Mouse (Mus musculus) kidney, postnatal 0 days (tissue): ENCODE data around the gene Rhoj. TPM values are rescaled to one million over a fixed set of nuclear protein-coding genes. Genes with fewer than 3 reads are reported as not detected.
A peak's percentile ranks its signal among the peaks of the same experiment; 100 is the strongest.
"Not testable (repeated sequence)": the region's sequence is repeated elsewhere in the genome, so short reads cannot be mapped to it uniquely, and the experiment has no call there.

ENCODE experiments used
- ATAC-seq: fragments of 200-750 bp; cut with Nextera tagmentation; replicated peaks from 2 replicates; pipeline ENCODE4 v1.8.0; 2017; ENCODE audit warnings: low read depth, moderate number of reproducible peaks, moderate TSS enrichment, moderate library complexity; ENCODE audit not compliant: low FRiP score
- DNase-seq: peaks from one replicate; pipeline ENCODE4 v3.0.0-alpha.2; 2016; ENCODE audit warnings: low spot score
- H3K27ac ChIP-seq: fragments of 300-500 bp; sonication (generic); 2 replicates; pipeline ENCODE4 v1.5.1; 2014; ENCODE audit warnings: mild to moderate bottlenecking
- H3K27me3 ChIP-seq: fragments of 300-500 bp; sonication (generic); 2 replicates; pipeline ENCODE4 v1.6.1; 2014; ENCODE audit warnings: low read length, mixed read lengths; ENCODE audit not compliant: insufficient read depth
- H3K36me3 ChIP-seq: fragments of 300-500 bp; sonication (generic); 2 replicates; pipeline ENCODE4 v1.6.1; 2014; ENCODE audit warnings: low read length, mixed read lengths; ENCODE audit not compliant: insufficient read depth
- H3K4me1 ChIP-seq: fragments of 300-500 bp; sonication (generic); replicated peaks from 2 replicates; pipeline ENCODE4 v1.6.1; 2014; ENCODE audit warnings: antibody characterized with exemption, low read length, mixed read lengths; ENCODE audit not compliant: insufficient read depth
- H3K4me2 ChIP-seq: fragments of 300-500 bp; sonication (generic); 2 replicates; pipeline ENCODE4 v1.6.1; 2014; ENCODE audit warnings: mild to moderate bottlenecking, low read length, moderate library complexity, mixed read lengths
- H3K4me3 ChIP-seq: fragments of 300-500 bp; sonication (generic); replicated peaks from 2 replicates; pipeline ENCODE4 v1.5.1; 2014; ENCODE audit warnings: low read depth, low read length
- H3K9ac ChIP-seq: fragments of 300-500 bp; sonication (generic); 2 replicates; pipeline ENCODE4 v1.6.1; 2014; ENCODE audit warnings: low read depth, low read length
- H3K9me3 ChIP-seq: fragments of 300-500 bp; sonication (generic); replicated peaks from 2 replicates; pipeline ENCODE4 v1.6.1; 2016; ENCODE audit warnings: low read length, inconsistent platforms, mixed read lengths
- CTCF ChIP-seq: IDR thresholded peaks from 2 replicates; pipeline ENCODE4 v1.5.1; 2016; ENCODE audit warnings: antibody characterized with exemption, low read depth, mild to moderate bottlenecking, moderate library complexity
- WGBS: fragments of 180-500 bp; shearing (Covaris S2); extraction: QIAGEN DNeasy Blood & Tissue Kit; methylation state at CpG from one replicate; pipeline ENCODE4 v1.1.7; 2014; 5-methylcytosine and 5-hydroxymethylcytosine counted together
- polyA plus RNA-seq: library from polyadenylated mRNA; unstranded; fragments of >200 nt; fragmentation: Nextera tagmentation; extraction: Ambion mirVana; gene quantifications from 2 replicates; pipeline ENCODE4 v1.2.1, GENCODE M21; 2015

Gene Rhoj
- polyA plus RNA-seq, 1 experiment from 2014 or later, result 51.5 TPM

GRCm38 (mm10) chr12:75424359-75424758 is 116.2 kb downstream of the Rhoj start:
- no peaks in the 10 kb centered on the region for H3K4me1 ChIP-seq
- DNase-seq (no peak), ATAC-seq (no peak)
- no peaks in the 10 kb centered on the region for H3K9me3 ChIP-seq
- H3K4me2 ChIP-seq, result no peak overlapping the region
- no peaks in the 10 kb centered on the region for H3K36me3 ChIP-seq
- H3K27me3 ChIP-seq, result no peaks in the 10 kb centered on the region
- WGBS, result 75% methylated on average over 7 of the region's 7 CpGs
- TF ChIP-seq CTCF, result no peak
- no peak overlapping the region for H3K9ac ChIP-seq
- H3K27ac ChIP-seq, result no peak overlapping the region
- H3K4me3 ChIP-seq, result no peak overlapping the region

- Histone ChIP-seq H3K4me2 (no peak overlapping the region), H3K9me3 (no peaks in the 10 kb centered on the region), H3K4me1 (no peaks in the 10 kb centered on the region), H3K9ac (no peak overlapping the region), H3K36me3 (no peaks in the 10 kb centered on the region), H3K27ac (no peak overlapping the region), H3K4me3 (no peak overlapping the region), H3K27me3 (no peaks in the 10 kb centered on the region)
- WGBS, result 88% methylated on average over 4 of the region's 4 CpGs
- DNase-seq (no peak), ATAC-seq (no peak)
- no peak for TF ChIP-seq CTCF
These were observed 116.7 kb downstream of the Rhoj start for GRCm38 (mm10) chr12:75424817-75425216.

GRCm38 (mm10) chr12:75425882-75426281 is 117.8 kb downstream of the Rhoj start:
- no peak overlapping the region for H3K4me3 ChIP-seq
- H3K9me3 ChIP-seq, result no peaks in the 10 kb centered on the region
- no peaks in the 10 kb centered on the region for H3K36me3 ChIP-seq
- 72% methylated on average over 7 of the region's 7 CpGs for WGBS
- TF ChIP-seq CTCF, result no peak
- DNase-seq, result peak; percentile 33
- H3K9ac ChIP-seq, result no peak overlapping the region
- no peaks in the 10 kb centered on the region for H3K27me3 ChIP-seq
- ATAC-seq, result no peak; the same call in 1 of the 2 replicates
- no peaks in the 10 kb centered on the region for H3K4me1 ChIP-seq
- H3K27ac ChIP-seq, result no peak overlapping the region
- no peak overlapping the region for H3K4me2 ChIP-seq

GRCm38 (mm10) chr12:75428719-75429118 is 120.6 kb downstream of the Rhoj start:
- ATAC-seq, result no peak
- 83% methylated on average over 6 of the region's 6 CpGs for WGBS
- no peak for TF ChIP-seq CTCF

GRCm38 (mm10) chr12:75429685-75430396 is 121.7 kb downstream of the Rhoj start:
- DNase-seq (no peak), ATAC-seq (no peak)
- no peak overlapping the region for H3K9ac ChIP-seq
- H3K4me1 ChIP-seq, result no peaks in the 10 kb centered on the region
- no peak overlapping the region for H3K4me3 ChIP-seq
- H3K27me3 ChIP-seq, result no peaks in the 10 kb centered on the region
- no peak for TF ChIP-seq CTCF
- no peak overlapping the region for H3K4me2 ChIP-seq
- no peak overlapping the region for H3K27ac ChIP-seq
- 85% methylated on average over 1 of the region's 1 CpGs for WGBS
- H3K9me3 ChIP-seq, result no peaks in the 10 kb centered on the region
- H3K36me3 ChIP-seq, result no peaks in the 10 kb centered on the region

More at GRCm38 (mm10) chr12:75428719-75429118, 120.6 kb downstream of the Rhoj start:
- no peak overlapping the region for H3K9ac ChIP-seq
- H3K4me2 ChIP-seq, result no peak overlapping the region
- H3K27me3 ChIP-seq, result no peaks in the 10 kb centered on the region
- no peaks in the 10 kb centered on the region for H3K36me3 ChIP-seq
- no peaks in the 10 kb centered on the region for H3K4me1 ChIP-seq
- H3K9me3 ChIP-seq, result no peaks in the 10 kb centered on the region
- no peak overlapping the region for H3K4me3 ChIP-seq
- H3K27ac ChIP-seq, result no peak overlapping the region
- no peak for DNase-seq

- not testable (repeated sequence) for H3K27ac ChIP-seq, H3K9ac ChIP-seq, H3K4me2 ChIP-seq, H3K9me3 ChIP-seq, H3K27me3 ChIP-seq, DNase-seq, H3K4me1 ChIP-seq, H3K36me3 ChIP-seq, ATAC-seq, H3K4me3 ChIP-seq
- WGBS, result 83% methylated on average over 6 of the region's 6 CpGs
These were observed 124.3 kb downstream of the Rhoj start for GRCm38 (mm10) chr12:75432400-75432799.

- H3K36me3 ChIP-seq, result no peaks in the 10 kb centered on the region
- H3K27me3 ChIP-seq, result no peaks in the 10 kb centered on the region
- H3K4me1 ChIP-seq, result no peaks in the 10 kb centered on the region
- 85% methylated on average over 7 of the region's 7 CpGs for WGBS
- TF ChIP-seq CTCF, result no peak
- H3K9ac ChIP-seq, result no peak overlapping the region
- DNase-seq (no peak), ATAC-seq (no peak)
- no peak overlapping the region for H3K27ac ChIP-seq
- no peak overlapping the region for H3K4me3 ChIP-seq
- H3K4me2 ChIP-seq, result no peak overlapping the region
- H3K9me3 ChIP-seq, result no peaks in the 10 kb centered on the region
These were observed 138.1 kb downstream of the Rhoj start for GRCm38 (mm10) chr12:75446245-75446644.
